Comparison of ENCODE assay signal across 26 mouse cellular contexts in genomic region chr12:11673281-11673680, GRCm38 (mm10).
DNase-seq lines count a peak whose midpoint lies in the region; ATAC-seq lines count a peak whose summit lies in the region.
"Had no signal": no experiment of that assay in that cellular context is flagged by ENCODE, and none has a peak within 500 bp of the region (broad histone marks: within the 10 kb centered on the region; RNA-seq: fewer than 3 reads in every experiment).

No protein-coding gene starts in this region.

- H3K27me3 ChIP-seq in heart, embryonic 11.5 days (ENCODE audit: control insufficient read depth, insufficient read depth, low read length): no peaks in the 10 kb centered on the region
- H3K27me3 ChIP-seq: limb, embryonic 13.5 days; liver, embryonic 12.5 days; stomach, embryonic 15.5 days had no signal

- 56% methylated on average over 3 of the region's 3 CpGs for WGBS in heart, embryonic 11.5 days (ENCODE audit: insufficient replicate concordance)

- H3K4me3 ChIP-seq in heart, embryonic 11.5 days (ENCODE audit: low read depth, low read length): no peak overlapping the region
- H3K4me3 ChIP-seq: embryonic facial prominence, embryonic 10.5 days; left cerebral cortex, adult 2 months; limb, embryonic 13.5 days; liver, embryonic 12.5 days; stomach, embryonic 15.5 days had no signal

- H3K4me1 ChIP-seq in heart, embryonic 11.5 days (ENCODE audit: control insufficient read depth, insufficient read depth, low read length): no peaks in the 10 kb centered on the region
- H3K4me1 ChIP-seq: embryonic facial prominence, embryonic 10.5 days; limb, embryonic 13.5 days; liver, embryonic 12.5 days; stomach, embryonic 15.5 days had no signal

- H3K4me2 ChIP-seq in heart, embryonic 11.5 days: no peak overlapping the region
- H3K4me2 ChIP-seq: limb, embryonic 13.5 days; liver, embryonic 12.5 days; midbrain, embryonic 11.5 days; stomach, embryonic 15.5 days had no signal

- DNase-seq in left cerebral cortex, adult 11 months (ENCODE audit: low spot score): peak; percentile 28
- DNase-seq in left cerebral cortex, postnatal 4 days: no peak
- peak; percentile 11 to 14 for DNase-seq in layer of hippocampus, adult 8-10 months (ENCODE audit: low spot score in 2 of 2)
- peak; percentile 23 to 38 for DNase-seq in left cerebral cortex, adult 9 months (ENCODE audit: low spot score in 2 of 2)
- peak; percentile 71 for DNase-seq in telencephalon, adult 2 months (ENCODE audit: low read depth, low spot score)
- DNase-seq in ovary, adult 18-20 months (ENCODE audit: low spot score): no peak
- DNase-seq: adrenal gland, postnatal 10 days; cerebellum, adult 8-10 months; heart, postnatal 4 days; kidney, adult 9 months; kidney, postnatal 25 days; lung, adult 18-20 months; lung, postnatal 10 days; thymus, adult 18-20 months; thymus, postnatal 36 days had no signal

- no peaks in the 10 kb centered on the region for H3K36me3 ChIP-seq in heart, embryonic 11.5 days (ENCODE audit: control insufficient read depth, insufficient read depth, low read length)
- H3K36me3 ChIP-seq: embryonic facial prominence, embryonic 10.5 days; limb, embryonic 13.5 days; liver, embryonic 12.5 days; stomach, embryonic 15.5 days had no signal

- H3K27ac ChIP-seq in heart, embryonic 11.5 days (ENCODE audit: low read depth, low read length): no peak overlapping the region
- H3K27ac ChIP-seq: embryonic facial prominence, embryonic 10.5 days; left cerebral cortex, adult 2 months; limb, embryonic 13.5 days; liver, embryonic 12.5 days; stomach, embryonic 15.5 days had no signal

- intact Hi-C loops in left cerebral cortex, postnatal 4 days (cut with DNase I): no loop called here

- no peaks in the 10 kb centered on the region for H3K9me3 ChIP-seq in heart, embryonic 11.5 days (replicated peaks; ENCODE audit: control insufficient read depth, low read length)
- H3K9me3 ChIP-seq: embryonic facial prominence, embryonic 10.5 days; limb, embryonic 13.5 days; liver, embryonic 12.5 days; stomach, embryonic 15.5 days had no signal

- no peak for ATAC-seq in heart, embryonic 11.5 days (replicated peaks; ENCODE audit: insufficient number of reproducible peaks, low FRiP score, low TSS enrichment)
- ATAC-seq: activated CD4-positive, CD25-positive, alpha-beta regulatory T cell, adult 4 months; forebrain, embryonic 16.5 days; hindbrain, embryonic 16.5 days; intestine, embryonic 16.5 days; liver, embryonic 12.5 days had no signal

- no peak overlapping the region for H3K9ac ChIP-seq in heart, embryonic 11.5 days (ENCODE audit: low read depth, low read length)
- H3K9ac ChIP-seq: limb, embryonic 13.5 days; liver, embryonic 12.5 days; stomach, embryonic 15.5 days had no signal

Comparison
In these comparisons a context has a peak if more than half of its experiments do, and no peak if none do; other contexts are left out.
1. DNase-seq: peak in left cerebral cortex, adult 11 months (single experiment), layer of hippocampus, adult 8-10 months (2 of 2), left cerebral cortex, adult 9 months (2 of 2) and telencephalon, adult 2 months (single experiment); none in left cerebral cortex, postnatal 4 days (single experiment) and ovary, adult 18-20 months (single experiment).